ENCODE assay signal across 8 mouse cellular contexts in the genomic region with DNA sequence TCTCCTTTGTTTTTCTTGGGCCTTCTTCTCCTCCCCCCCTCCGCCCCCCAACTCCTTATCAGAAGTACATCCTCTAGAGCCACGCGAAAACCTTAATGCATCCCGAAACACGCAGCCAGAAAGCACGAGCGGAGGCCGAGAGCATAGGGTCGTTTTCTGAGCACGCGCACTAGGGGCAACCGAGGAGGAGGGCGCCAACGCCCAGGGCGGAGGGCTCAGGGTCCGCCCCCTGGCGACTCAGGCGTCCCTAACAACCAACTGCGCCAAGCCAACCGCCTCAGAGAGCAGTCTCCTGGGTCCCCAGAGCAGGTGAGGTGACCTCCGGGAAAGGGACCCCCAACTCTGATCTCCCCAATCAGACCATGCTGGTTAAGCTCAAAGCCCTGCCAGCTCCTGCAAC. TPM values are rescaled to one million over a fixed set of nuclear protein-coding genes. Genes with fewer than 3 reads are reported as not detected.
DNase-seq lines count a peak whose midpoint lies in the region; ATAC-seq and TF ChIP-seq lines count a peak whose summit lies in the region.

A gene (plus strand): TSS at position 172 of the 400 bp plus-strand sequence.

- peak within 1 kb of the TSS; percentile 38 for H3K4me3 ChIP-seq in forebrain, embryonic 13.5 days
- no peak within 1 kb of the TSS for H3K4me3 ChIP-seq in liver, embryonic 14.5 days (ENCODE audit: insufficient read depth in 1 of 2, low read depth in 2 of 2, low read length in 2 of 2)

- peaks cover 12% of the 10 kb centered on the region for H3K4me1 ChIP-seq in forebrain, embryonic 13.5 days
- H3K4me1 ChIP-seq in liver, embryonic 14.5 days (replicated peaks; ENCODE audit: control insufficient read depth in 2 of 2, insufficient read depth in 2 of 2, low read length in 1 of 2): peaks cover 0 to 4% of the 10 kb centered on the region in 2 experiments; a peak in 1 of 4 replicates

- peak; percentile 57 for DNase-seq in kidney, postnatal 10 days
- DNase-seq in kidney, adult 9 months: no peak
- DNase-seq in liver, embryonic 14.5 days (ENCODE audit: low read depth in 3 of 3, low spot score in 3 of 3): no peak
- peak; percentile 91 for DNase-seq in retina, embryonic 14.5 days (ENCODE audit: low spot score)
- no peak for DNase-seq in layer of hippocampus, adult 11-12 months (ENCODE audit: low spot score)
- no peak for DNase-seq in cerebellum, adult 9-10 months
- DNase-seq in layer of hippocampus, postnatal 14 days (ENCODE audit: low spot score in 2 of 2): no peak

- ATAC-seq in forebrain, embryonic 13.5 days: peak; percentile 89
- no peak for ATAC-seq in liver, embryonic 14.5 days (ENCODE audit: insufficient read depth)

- under 1% methylated on average over 21 of the region's 21 CpGs for WGBS in forebrain, embryonic 13.5 days
- WGBS in liver, embryonic 14.5 days (ENCODE audit: insufficient replicate concordance): under 1% methylated on average over 21 of the region's 21 CpGs

- no peaks in the 10 kb centered on the region for H3K9me3 ChIP-seq in forebrain, embryonic 13.5 days (replicated peaks)
- no peaks in the 10 kb centered on the region for H3K9me3 ChIP-seq in liver, embryonic 14.5 days (ENCODE audit: control insufficient read depth, low read length)

- TF ChIP-seq EP300 in liver, embryonic 14.5 days (IDR thresholded peaks at IDR 0.05; ENCODE audit: low read depth): no peak

- peak within 1 kb of the TSS; percentile 70 for H3K4me2 ChIP-seq in forebrain, embryonic 13.5 days
- peak within 1 kb of the TSS; percentile 31 for H3K4me2 ChIP-seq in liver, embryonic 14.5 days (ENCODE audit: low read depth)

- H3K27me3 ChIP-seq in forebrain, embryonic 13.5 days: peaks cover 22% of the 10 kb centered on the region
- H3K27me3 ChIP-seq in liver, embryonic 14.5 days (ENCODE audit: control insufficient read depth, insufficient read depth, low read length): no peaks in the 10 kb centered on the region

- H3K9ac ChIP-seq in forebrain, embryonic 13.5 days: peak within 1 kb of the TSS; percentile 65
- H3K9ac ChIP-seq in liver, embryonic 14.5 days (replicated peaks): no peak within 1 kb of the TSS

- H3K27ac ChIP-seq in forebrain, embryonic 13.5 days: no peak within 1 kb of the TSS
- no peak within 1 kb of the TSS for H3K27ac ChIP-seq in liver, embryonic 14.5 days

- TF ChIP-seq CTCF in liver, embryonic 14.5 days (IDR thresholded peaks at IDR 0.05; ENCODE audit: low read depth): no peak

- H3K36me3 ChIP-seq in forebrain, embryonic 13.5 days (ENCODE audit: poor library complexity, severe bottlenecking): peaks cover 22% of the 10 kb centered on the region
- no peaks in the 10 kb centered on the region for H3K36me3 ChIP-seq in liver, embryonic 14.5 days (replicated peaks; ENCODE audit: control insufficient read depth, insufficient read depth, low read depth)

RNA-seq across cellular contexts. Expression of the gene that starts here (rescaled TPM):
- 2.1 and 3.1 TPM in 2 replicates for polyA plus RNA-seq in forebrain, embryonic 13.5 days (2015; fragmentation: Nextera tagmentation; extraction: Ambion mirVana)
- not detected in 2 replicates for polyA plus RNA-seq in liver, embryonic 14.5 days (2012; rRNA removed)
- polyA plus RNA-seq in liver, embryonic 14.5 days (2014; fragmentation: Nextera tagmentation; extraction: Ambion mirVana): not detected in 2 replicates
- total RNA-seq in layer of hippocampus, postnatal 14 days (2021): 1 to 10 TPM in 1 of 2 experiments, under 1 TPM in 1; 0.88 to 1.1 TPM

Comparison
In these comparisons a context has a peak if more than half of its experiments do, and no peak if none do; other contexts are left out.
1. DNase-seq: peak in kidney, postnatal 10 days (single experiment) and retina, embryonic 14.5 days (single experiment); none in kidney, adult 9 months (single experiment), liver, embryonic 14.5 days (0 of 3), layer of hippocampus, adult 11-12 months (single experiment), cerebellum, adult 9-10 months (single experiment) and layer of hippocampus, postnatal 14 days (0 of 2).